Mouse (Mus musculus): ENCODE results near the gene Arnt. TPM values are rescaled to one million over a fixed set of nuclear protein-coding genes. Genes with fewer than 3 reads are reported as not detected.
"Not testable (repeated sequence)": the region's sequence is repeated elsewhere in the genome, so short reads cannot be mapped to it uniquely, and the experiment has no call there.

Gene Arnt
- polyA plus RNA-seq, 1 experiment from 2014 or later: 30.2 TPM

DNA sequence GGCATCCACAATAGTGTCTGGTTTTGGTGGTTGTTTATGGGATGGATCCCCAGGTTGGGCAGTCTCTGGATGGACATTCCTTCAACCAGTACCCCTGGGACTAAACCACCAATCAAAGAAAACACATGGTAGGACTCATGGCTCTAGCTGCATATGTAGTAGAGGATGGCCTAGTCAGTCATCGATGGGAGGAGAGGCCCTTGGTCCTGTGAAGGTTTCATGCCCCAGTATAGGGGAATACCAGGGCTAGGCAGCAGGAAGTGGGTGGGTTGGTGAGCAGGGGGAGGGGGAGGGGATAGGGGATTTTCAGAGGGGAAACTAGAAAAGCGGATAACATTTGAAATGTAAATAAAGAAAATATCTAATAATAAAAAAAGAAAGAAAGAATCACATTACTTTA is 107.0 kb downstream of the Arnt start:
- H3K4me1 ChIP-seq (ENCODE audit: control insufficient read depth, insufficient read depth, low read length); H3K27me3 ChIP-seq (ENCODE audit: control insufficient read depth, insufficient read depth, low read length); H3K27ac ChIP-seq (ENCODE audit: low read length); H3K36me3 ChIP-seq (ENCODE audit: control insufficient read depth, insufficient read depth, low read length); H3K4me2 ChIP-seq (replicated peaks; ENCODE audit: low read depth, low read length); H3K9me3 ChIP-seq (ENCODE audit: control insufficient read depth, low read depth, low read length); ATAC-seq (ENCODE audit: insufficient number of reproducible peaks, insufficient read depth, low FRiP score, low read depth); H3K4me3 ChIP-seq (ENCODE audit: low read depth, low read length); H3K9ac ChIP-seq (replicated peaks; ENCODE audit: low read depth, low read length): not testable (repeated sequence)
- 72% methylated on average over 2 of the region's 2 CpGs for WGBS

DNA sequence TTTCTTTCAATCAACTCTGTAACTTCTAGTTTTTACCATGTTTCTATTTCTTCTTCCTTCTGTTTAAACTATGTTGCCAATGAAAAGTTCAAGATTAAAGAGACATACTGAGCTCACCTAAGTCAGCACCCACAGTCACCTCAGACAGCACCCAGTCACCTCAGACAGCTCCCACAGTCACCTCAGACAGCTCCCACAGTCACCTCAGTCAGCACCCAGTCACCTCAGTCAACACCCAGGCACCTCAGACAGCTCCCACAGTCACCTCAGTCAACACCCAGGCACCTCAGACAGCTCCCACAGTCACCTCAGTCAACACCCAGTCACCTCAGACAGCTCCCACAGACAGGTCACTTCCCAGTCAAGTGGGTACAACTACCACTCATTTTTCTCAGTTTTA is 108.0 kb downstream of the Arnt start:
- no peak overlapping the region for H3K4me2 ChIP-seq (replicated peaks; ENCODE audit: low read depth, low read length)
- no peak overlapping the region for H3K9ac ChIP-seq (replicated peaks; ENCODE audit: low read depth, low read length)
- H3K4me3 ChIP-seq (ENCODE audit: low read depth, low read length): no peak overlapping the region
- H3K9me3 ChIP-seq (ENCODE audit: control insufficient read depth, low read depth, low read length): no peaks in the 10 kb centered on the region
- H3K4me1 ChIP-seq (ENCODE audit: control insufficient read depth, insufficient read depth, low read length): no peaks in the 10 kb centered on the region
- H3K27ac ChIP-seq (ENCODE audit: low read length): no peak overlapping the region
- H3K27me3 ChIP-seq (ENCODE audit: control insufficient read depth, insufficient read depth, low read length): no peaks in the 10 kb centered on the region
- no peaks in the 10 kb centered on the region for H3K36me3 ChIP-seq (ENCODE audit: control insufficient read depth, insufficient read depth, low read length)
- ATAC-seq (ENCODE audit: insufficient number of reproducible peaks, insufficient read depth, low FRiP score, low read depth): no peak

DNA sequence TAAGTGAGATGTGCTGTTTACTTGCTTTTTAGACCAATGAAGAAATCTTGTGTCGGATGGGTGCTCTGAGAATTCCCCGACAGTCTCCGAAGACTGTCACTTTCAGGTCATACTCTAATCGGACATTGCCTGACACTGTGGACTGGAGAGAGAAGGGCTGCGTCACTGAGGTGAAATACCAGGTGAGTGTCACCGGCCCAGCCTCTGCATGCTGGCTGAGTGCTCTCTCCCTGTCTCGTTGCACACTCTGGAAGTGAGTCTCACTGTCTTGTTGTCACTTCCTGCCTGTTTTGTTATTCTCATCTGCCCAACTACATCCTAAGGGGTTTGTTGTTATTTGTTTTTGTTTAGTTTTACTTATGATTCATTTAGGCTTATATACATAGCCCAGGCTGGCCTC is 108.8 kb downstream of the Arnt start:
- no peak overlapping the region for H3K4me2 ChIP-seq (replicated peaks; ENCODE audit: low read depth, low read length)
- H3K9ac ChIP-seq (replicated peaks; ENCODE audit: low read depth, low read length): no peak overlapping the region
- H3K9me3 ChIP-seq (ENCODE audit: control insufficient read depth, low read depth, low read length): no peaks in the 10 kb centered on the region
- no peak overlapping the region for H3K4me3 ChIP-seq (ENCODE audit: low read depth, low read length)
- H3K27me3 ChIP-seq (ENCODE audit: control insufficient read depth, insufficient read depth, low read length): no peaks in the 10 kb centered on the region
- no peaks in the 10 kb centered on the region for H3K36me3 ChIP-seq (ENCODE audit: control insufficient read depth, insufficient read depth, low read length)
- WGBS: 78% methylated on average over 7 of the region's 7 CpGs
- H3K27ac ChIP-seq (ENCODE audit: low read length): no peak overlapping the region
- no peak for ATAC-seq (ENCODE audit: insufficient number of reproducible peaks, insufficient read depth, low FRiP score, low read depth)
- no peaks in the 10 kb centered on the region for H3K4me1 ChIP-seq (ENCODE audit: control insufficient read depth, insufficient read depth, low read length)

Other genes starting within 250 kb of the Arnt start
- 15.1 and 18.4 TPM in 2 replicates for gene Gabpb2, start 216.5 kb upstream of the Arnt start, polyA plus RNA-seq (2014; fragmentation: Nextera tagmentation; extraction: Ambion mirVana)
- gene Cdc42se1, start 205.7 kb upstream of the Arnt start, polyA plus RNA-seq (2014; fragmentation: Nextera tagmentation; extraction: Ambion mirVana): 125 and 126 TPM in 2 replicates
- 38.9 and 42.4 TPM in 2 replicates for gene Mllt11, start 202.2 kb upstream of the Arnt start, polyA plus RNA-seq (2014; fragmentation: Nextera tagmentation; extraction: Ambion mirVana)
- gene Gm128, start 192.8 kb upstream of the Arnt start, polyA plus RNA-seq (2014; fragmentation: Nextera tagmentation; extraction: Ambion mirVana): 0.71 and 1.3 TPM in 2 replicates
- 8.2 and 8.4 TPM in 2 replicates for gene Bnipl, start 183.2 kb upstream of the Arnt start, polyA plus RNA-seq (2014; fragmentation: Nextera tagmentation; extraction: Ambion mirVana)
- 47.1 and 51.1 TPM in 2 replicates for gene Mindy1, start 153.0 kb upstream of the Arnt start, polyA plus RNA-seq (2014; fragmentation: Nextera tagmentation; extraction: Ambion mirVana)
- 20.1 and 23.1 TPM in 2 replicates for gene Prune1, start 152.3 kb upstream of the Arnt start, polyA plus RNA-seq (2014; fragmentation: Nextera tagmentation; extraction: Ambion mirVana)
- 1.7 and 2.1 TPM in 2 replicates for gene Anxa9, start 127.2 kb upstream of the Arnt start, polyA plus RNA-seq (2014; fragmentation: Nextera tagmentation; extraction: Ambion mirVana)
- 136 and 146 TPM in 2 replicates for gene Cers2, start 119.6 kb upstream of the Arnt start, polyA plus RNA-seq (2014; fragmentation: Nextera tagmentation; extraction: Ambion mirVana)
- 50.8 and 51.8 TPM in 2 replicates for gene Setdb1, start 77.2 kb upstream of the Arnt start, polyA plus RNA-seq (2014; fragmentation: Nextera tagmentation; extraction: Ambion mirVana)
- 0.74 TPM in 1 of 2 replicates, not detected in the other for gene 4930558C23Rik, start 31.5 kb upstream of the Arnt start, polyA plus RNA-seq (2014; fragmentation: Nextera tagmentation; extraction: Ambion mirVana)
- gene Ctsk, start 64.9 kb downstream of the Arnt start, polyA plus RNA-seq (2014; fragmentation: Nextera tagmentation; extraction: Ambion mirVana): 12.7 and 13.3 TPM in 2 replicates
- gene Ctss, start 92.4 kb downstream of the Arnt start, polyA plus RNA-seq (2014; fragmentation: Nextera tagmentation; extraction: Ambion mirVana): 20.3 and 24.5 TPM in 2 replicates
- gene Hormad1, start 125.3 kb downstream of the Arnt start, polyA plus RNA-seq (2014; fragmentation: Nextera tagmentation; extraction: Ambion mirVana): not detected in 2 replicates
- 37.0 and 38.0 TPM in 2 replicates for gene Golph3l, start 154.5 kb downstream of the Arnt start, polyA plus RNA-seq (2014; fragmentation: Nextera tagmentation; extraction: Ambion mirVana)
- 76.3 and 81.3 TPM in 2 replicates for gene Ensa, start 190.6 kb downstream of the Arnt start, polyA plus RNA-seq (2014; fragmentation: Nextera tagmentation; extraction: Ambion mirVana)
- gene Mcl1, start 224.4 kb downstream of the Arnt start, polyA plus RNA-seq (2014; fragmentation: Nextera tagmentation; extraction: Ambion mirVana): 47.0 and 61.2 TPM in 2 replicates